In the genomic region with DNA sequence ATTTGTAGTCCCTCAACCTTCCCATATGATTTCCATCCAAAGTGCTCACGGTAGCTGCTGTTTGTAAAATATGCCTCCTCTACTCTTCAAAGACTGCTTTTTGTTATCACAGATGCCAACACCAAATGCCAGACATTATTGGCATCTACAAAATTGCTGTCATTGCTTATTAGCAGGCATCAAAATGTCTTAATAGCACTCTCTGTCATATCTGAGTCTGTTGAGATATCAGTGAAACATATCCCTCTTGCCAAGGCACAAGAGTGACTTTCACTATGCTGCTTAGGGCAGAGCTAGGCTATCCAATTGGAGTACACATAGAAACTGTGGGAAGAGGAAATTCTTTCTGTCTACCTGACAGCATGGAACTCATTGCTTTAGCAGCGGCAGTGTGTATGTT, we compare ENCODE assay signal across 23 mouse cellular contexts.
A peak's percentile ranks its signal among the peaks of the same experiment; 100 is the strongest.
DNase-seq lines count a peak whose midpoint lies in the region; ATAC-seq and TF ChIP-seq lines count a peak whose summit lies in the region.
"Had no signal": no experiment of that assay in that cellular context is flagged by ENCODE, and none has a peak within 500 bp of the region (broad histone marks: within the 10 kb centered on the region; RNA-seq: fewer than 3 reads in every experiment).

No protein-coding gene starts in this region.

- H3K36me3 ChIP-seq in forebrain, embryonic 14.5 days (ENCODE audit: control insufficient read depth, insufficient read depth, low read length), result no peaks in the 10 kb centered on the region
- H3K36me3 ChIP-seq in forebrain, embryonic 12.5 days (replicated peaks), result no peaks in the 10 kb centered on the region
- no peaks in the 10 kb centered on the region for H3K36me3 ChIP-seq in forebrain, postnatal 0 days (ENCODE audit: insufficient read depth)
- no peaks in the 10 kb centered on the region for H3K36me3 ChIP-seq in kidney, embryonic 14.5 days (ENCODE audit: control insufficient read depth, insufficient read depth, low read length)
- H3K36me3 ChIP-seq: embryonic facial prominence, embryonic 15.5 days; heart, embryonic 12.5 days; hindbrain, embryonic 10.5 days had no signal

- TF ChIP-seq CTCF in brain, embryonic 14.5 days (IDR thresholded peaks at IDR 0.05; ENCODE audit: borderline replicate concordance, extremely low read depth, insufficient read depth, insufficient read length), result no peak
- TF ChIP-seq CTCF in forebrain, postnatal 0 days (IDR thresholded peaks at IDR 0.05; ENCODE audit: low read depth), result no peak

- no peaks in the 10 kb centered on the region for H3K9me3 ChIP-seq in forebrain, embryonic 14.5 days (replicated peaks; ENCODE audit: control insufficient read depth, low read length)
- no peaks in the 10 kb centered on the region for H3K9me3 ChIP-seq in forebrain, embryonic 12.5 days
- H3K9me3 ChIP-seq in forebrain, postnatal 0 days (ENCODE audit: low read length), result no peaks in the 10 kb centered on the region
- H3K9me3 ChIP-seq in kidney, embryonic 14.5 days (ENCODE audit: control insufficient read depth, low read length), result no peaks in the 10 kb centered on the region
- H3K9me3 ChIP-seq: embryonic facial prominence, embryonic 15.5 days; heart, embryonic 12.5 days; hindbrain, embryonic 10.5 days had no signal

- no peak overlapping the region for H3K4me3 ChIP-seq in forebrain, embryonic 14.5 days (ENCODE audit: low read depth, low read length)
- no peak overlapping the region for H3K4me3 ChIP-seq in forebrain, embryonic 12.5 days (replicated peaks)
- no peak overlapping the region for H3K4me3 ChIP-seq in forebrain, postnatal 0 days (ENCODE audit: low read depth, low read length)
- H3K4me3 ChIP-seq in kidney, embryonic 14.5 days (ENCODE audit: low read length), result no peak overlapping the region
- H3K4me3 ChIP-seq: embryonic facial prominence, embryonic 15.5 days; erythroblast, embryonic 14.5 days; gastrocnemius, adult 2 months; heart, embryonic 12.5 days; hindbrain, embryonic 10.5 days had no signal

- TF ChIP-seq POLR2A in brain, embryonic 14.5 days (IDR thresholded peaks at IDR 0.05; ENCODE audit: borderline replicate concordance, extremely low read depth, insufficient read depth, insufficient read length, poor library complexity, severe bottlenecking), result no peak

- no peaks in the 10 kb centered on the region for H3K4me1 ChIP-seq in forebrain, embryonic 14.5 days (ENCODE audit: control insufficient read depth, insufficient read depth, low read length)
- H3K4me1 ChIP-seq in forebrain, embryonic 12.5 days, result no peaks in the 10 kb centered on the region
- no peaks in the 10 kb centered on the region for H3K4me1 ChIP-seq in forebrain, postnatal 0 days (ENCODE audit: insufficient read depth)
- no peaks in the 10 kb centered on the region for H3K4me1 ChIP-seq in kidney, embryonic 14.5 days (ENCODE audit: control insufficient read depth, insufficient read depth, low read length)
- H3K4me1 ChIP-seq: embryonic facial prominence, embryonic 15.5 days; heart, embryonic 12.5 days; hindbrain, embryonic 10.5 days had no signal

- ATAC-seq in forebrain, embryonic 14.5 days, result peak; percentile 69; the same call in 1 of the 2 replicates
- no peak for ATAC-seq in forebrain, embryonic 12.5 days (ENCODE audit: low FRiP score)
- 0 out of 2 replicates have a peak, but pooled peaks have one; percentile 44 for ATAC-seq in forebrain, postnatal 0 days
- no peak for ATAC-seq in kidney, embryonic 14.5 days (ENCODE audit: low FRiP score, low TSS enrichment)
- ATAC-seq: inflammation-experienced regulatory T-cells, adult 6 months; intestine, postnatal 0 days had no signal

- H3K27me3 ChIP-seq in forebrain, embryonic 14.5 days (replicated peaks; ENCODE audit: control insufficient read depth, insufficient read depth, low read length), result no peaks in the 10 kb centered on the region
- H3K27me3 ChIP-seq in forebrain, embryonic 12.5 days, result no peaks in the 10 kb centered on the region
- H3K27me3 ChIP-seq in forebrain, postnatal 0 days (ENCODE audit: insufficient read depth, low read length), result no peaks in the 10 kb centered on the region
- no peaks in the 10 kb centered on the region for H3K27me3 ChIP-seq in kidney, embryonic 14.5 days (ENCODE audit: control insufficient read depth, insufficient read depth, low read length)
- H3K27me3 ChIP-seq: embryonic facial prominence, embryonic 15.5 days; heart, embryonic 12.5 days had no signal

- H3K9ac ChIP-seq in forebrain, embryonic 14.5 days (ENCODE audit: low read length), result no peak overlapping the region
- no peak overlapping the region for H3K9ac ChIP-seq in forebrain, embryonic 12.5 days
- H3K9ac ChIP-seq in forebrain, postnatal 0 days, result no peak overlapping the region
- H3K9ac ChIP-seq in kidney, embryonic 14.5 days (ENCODE audit: low read depth, low read length), result no peak overlapping the region
- H3K9ac ChIP-seq: embryonic facial prominence, embryonic 15.5 days; heart, embryonic 12.5 days; hindbrain, embryonic 14.5 days had no signal

- no peak overlapping the region for H3K4me2 ChIP-seq in forebrain, embryonic 14.5 days (ENCODE audit: low read length)
- no peak overlapping the region for H3K4me2 ChIP-seq in forebrain, embryonic 12.5 days
- no peak overlapping the region for H3K4me2 ChIP-seq in forebrain, postnatal 0 days (ENCODE audit: low read depth)
- H3K4me2 ChIP-seq in kidney, embryonic 14.5 days (replicated peaks; ENCODE audit: low read depth, low read length), result no peak overlapping the region
- H3K4me2 ChIP-seq: embryonic facial prominence, embryonic 15.5 days; heart, embryonic 12.5 days; hindbrain, embryonic 14.5 days had no signal

- DNase-seq in forebrain, embryonic 14.5 days (ENCODE audit: low spot score), result peak; percentile 74
- DNase-seq in layer of hippocampus, adult 18-20 months (ENCODE audit: low spot score in 2 of 2), result peak; percentile 3 to 34
- no peak for DNase-seq in layer of hippocampus, postnatal 25 days (ENCODE audit: extremely low spot score in 1 of 2, low spot score in 1 of 2)
- peak; percentile 80 for DNase-seq in brain, embryonic 14.5 days (ENCODE audit: low read depth)
- DNase-seq in forebrain, postnatal 0 days, result peak; percentile 56
- DNase-seq in testis, postnatal 10 days (ENCODE audit: low spot score), result no peak
- DNase-seq: adrenal gland, adult 2 months; adrenal gland, postnatal 25 days; cerebellum, adult 11-12 months; cerebellum, adult 9-10 months; embryo, embryonic 11 days; gastrocnemius, adult 2 months; gastrocnemius, postnatal 36 days; heart, adult 18-20 months had no signal

- 70% methylated on average over 2 of the region's 2 CpGs for WGBS in forebrain, embryonic 14.5 days
- 89% methylated on average over 2 of the region's 2 CpGs for WGBS in forebrain, embryonic 12.5 days
- 55% methylated on average over 2 of the region's 2 CpGs for WGBS in forebrain, postnatal 0 days
- WGBS in kidney, embryonic 14.5 days, result 86% methylated on average over 2 of the region's 2 CpGs

- H3K27ac ChIP-seq in forebrain, embryonic 14.5 days (ENCODE audit: low read depth, low read length), result no peak overlapping the region
- H3K27ac ChIP-seq in forebrain, embryonic 12.5 days, result no peak overlapping the region
- no peak overlapping the region for H3K27ac ChIP-seq in forebrain, postnatal 0 days (ENCODE audit: low read depth, low read length)
- H3K27ac ChIP-seq in kidney, embryonic 14.5 days (ENCODE audit: low read depth, low read length), result no peak overlapping the region
- H3K27ac ChIP-seq: embryonic facial prominence, embryonic 15.5 days; gastrocnemius, adult 2 months; hindbrain, embryonic 10.5 days; hindbrain, embryonic 14.5 days had no signal

Comparison
In these comparisons a context has a peak if more than half of its experiments do, and no peak if none do; other contexts are left out.
1. ATAC-seq: peak in forebrain, embryonic 14.5 days (single experiment) and forebrain, postnatal 0 days (single experiment); none in forebrain, embryonic 12.5 days (single experiment) and kidney, embryonic 14.5 days (single experiment).
2. DNase-seq: peak in forebrain, embryonic 14.5 days (single experiment), layer of hippocampus, adult 18-20 months (2 of 2), brain, embryonic 14.5 days (single experiment) and forebrain, postnatal 0 days (single experiment); none in layer of hippocampus, postnatal 25 days (0 of 2) and testis, postnatal 10 days (single experiment).